Mouse (Mus musculus) midbrain, embryonic 11.5 days (tissue): Measurements from ENCODE around the gene Entpd7. TPM values are rescaled to one million over a fixed set of nuclear protein-coding genes. Genes with fewer than 3 reads are reported as not detected.

Experiments
- ATAC-seq: fragments of 200-750 bp; cut with Nextera tagmentation; 2 replicates; pipeline ENCODE4 v1.8.0; 2017; ENCODE audit warnings: moderate TSS enrichment, moderate library complexity; ENCODE audit not compliant: low FRiP score
- DNase-seq: peaks from one replicate; pipeline ENCODE4 v3.0.0; 2015; ENCODE audit warnings: low spot score; ENCODE audit errors: missing footprints
- H3K27ac ChIP-seq: fragments of 300-500 bp; sonication (generic); 2 replicates; pipeline ENCODE4 v1.5.1; 2014; ENCODE audit warnings: low read depth, low read length
- H3K27me3 ChIP-seq: fragments of 300-500 bp; sonication (generic); 2 replicates; pipeline ENCODE4 v1.6.1; 2014; ENCODE audit warnings: mild to moderate bottlenecking, low read length, moderate library complexity, mixed read lengths; ENCODE audit not compliant: control insufficient read depth, insufficient read depth
- H3K36me3 ChIP-seq: fragments of 300-500 bp; sonication (generic); 2 replicates; pipeline ENCODE4 v1.6.1; 2014; ENCODE audit warnings: mild to moderate bottlenecking, low read length, moderate library complexity, mixed read lengths; ENCODE audit not compliant: control insufficient read depth, insufficient read depth
- H3K4me1 ChIP-seq: fragments of 300-500 bp; sonication (generic); 2 replicates; pipeline ENCODE4 v1.6.1; 2014; ENCODE audit warnings: low read length; ENCODE audit not compliant: control insufficient read depth, insufficient read depth
- H3K4me2 ChIP-seq: fragments of 300-500 bp; sonication (generic); 2 replicates; pipeline ENCODE4 v1.6.1; 2014; ENCODE audit warnings: mild to moderate bottlenecking, moderate library complexity
- H3K4me3 ChIP-seq: fragments of 300-500 bp; sonication (generic); 2 replicates; pipeline ENCODE4 v1.5.1; 2014; ENCODE audit warnings: low read depth, low read length
- H3K9ac ChIP-seq: fragments of 300-500 bp; sonication (generic); 2 replicates; pipeline ENCODE4 v1.6.1; 2014; ENCODE audit warnings: low read length
- H3K9me3 ChIP-seq: fragments of 300-500 bp; sonication (generic); 2 replicates; pipeline ENCODE4 v1.6.1; 2016; ENCODE audit warnings: low read length; ENCODE audit not compliant: control insufficient read depth
- WGBS: fragments of 180-500 bp; shearing (Covaris S2); extraction: QIAGEN DNeasy Blood & Tissue Kit; methylation state at CpG from one replicate; pipeline ENCODE4 v1.1.7; 2014; 5-methylcytosine and 5-hydroxymethylcytosine counted together
- polyA plus RNA-seq: library from polyadenylated mRNA; unstranded; fragments of >200 nt; fragmentation: Nextera tagmentation; extraction: Ambion mirVana; gene quantifications from 2 replicates; pipeline ENCODE4 v1.2.1, GENCODE M21; 2014

Gene Entpd7
- polyA plus RNA-seq, result 12.2 and 12.7 TPM in 2 replicates

DNA sequence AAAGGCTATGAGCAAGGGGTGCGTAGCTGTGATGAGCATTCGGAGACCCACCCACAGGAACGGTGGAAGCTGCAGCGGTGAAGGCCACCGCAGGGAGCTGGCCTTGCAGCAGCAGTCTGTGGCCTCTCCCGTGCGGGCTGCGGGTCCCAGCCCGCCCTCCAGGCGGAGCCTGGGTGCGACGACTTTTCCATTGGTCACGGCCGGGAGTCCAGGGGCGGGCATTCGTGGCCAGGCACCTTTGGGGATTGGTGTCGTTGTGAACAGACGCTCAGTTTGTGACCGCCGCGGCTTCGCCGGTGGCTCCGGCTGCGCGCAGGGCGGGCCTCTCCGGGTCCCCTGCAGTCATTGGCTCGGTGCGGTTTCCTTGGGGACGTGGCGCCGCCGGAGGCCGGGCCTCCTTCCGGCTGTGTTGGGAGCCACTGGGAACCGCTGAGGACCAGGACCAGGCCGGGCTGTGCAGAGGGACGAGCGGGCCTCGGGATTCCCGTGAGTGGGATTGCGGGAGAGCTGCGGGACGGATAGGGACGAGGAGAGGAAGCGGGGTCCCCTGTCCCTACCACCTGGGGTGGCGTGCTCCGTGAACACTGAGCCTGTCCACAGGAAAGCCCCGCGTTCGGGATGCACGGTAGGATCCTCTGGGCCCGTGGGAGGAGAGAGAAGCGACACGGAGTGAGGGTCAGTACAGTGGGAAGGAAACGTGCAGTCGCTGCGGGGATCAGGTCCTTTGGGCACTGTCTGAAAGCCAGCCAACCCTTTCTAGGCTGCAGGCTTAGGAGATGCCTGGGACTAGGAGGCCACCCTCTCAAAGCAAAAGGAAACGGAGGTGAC, at the start of gene Entpd7:
Gene Entpd7 (plus strand): TSS at position 254 of the 828 bp plus-strand sequence.
- H3K36me3 ChIP-seq, result no peaks in the 10 kb centered on the region
- peak; percentile 99 for ATAC-seq
- peak within 1 kb of the TSS; percentile 67 for H3K9ac ChIP-seq
- H3K27me3 ChIP-seq, result no peaks in the 10 kb centered on the region
- WGBS, result under 1% methylated on average over 60 of the region's 60 CpGs
- H3K4me3 ChIP-seq, result peak within 1 kb of the TSS; percentile 52
- H3K27ac ChIP-seq, result peak within 1 kb of the TSS; percentile 48; the same call in 1 of the 2 replicates
- H3K9me3 ChIP-seq, result no peaks in the 10 kb centered on the region
- DNase-seq, result peak; percentile 99
- peaks cover 7% of the 10 kb centered on the region for H3K4me1 ChIP-seq
- H3K4me2 ChIP-seq, result peak within 1 kb of the TSS; percentile 69

DNA sequence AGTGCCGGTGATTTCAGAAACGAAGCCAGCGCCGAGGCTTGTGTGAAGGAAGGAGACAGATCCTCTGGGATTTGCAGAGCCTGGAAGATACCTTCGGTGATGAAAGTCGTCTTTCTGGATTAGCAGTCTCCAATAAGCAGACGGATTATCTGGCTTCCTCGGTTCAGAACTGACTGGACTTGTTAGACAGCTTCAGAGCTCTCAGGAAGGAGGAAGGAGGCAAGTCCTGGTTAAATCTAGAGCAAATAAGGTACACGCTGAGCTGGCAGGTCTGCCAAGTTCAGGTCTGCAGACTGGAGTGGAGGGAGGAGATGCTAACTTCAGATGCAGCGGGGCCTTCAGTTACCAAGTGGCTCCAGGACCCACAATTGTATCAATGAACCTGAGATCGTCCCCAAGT, 47.6 kb upstream of the Entpd7 start:
- no peaks in the 10 kb centered on the region for H3K36me3 ChIP-seq
- H3K9me3 ChIP-seq, result no peaks in the 10 kb centered on the region
- H3K9ac ChIP-seq, result no peak overlapping the region
- ATAC-seq, result no peak
- no peak overlapping the region for H3K4me2 ChIP-seq
- DNase-seq, result no peak
- H3K27me3 ChIP-seq, result no peaks in the 10 kb centered on the region
- H3K4me3 ChIP-seq, result no peak overlapping the region
- H3K4me1 ChIP-seq, result no peaks in the 10 kb centered on the region
- H3K27ac ChIP-seq, result no peak overlapping the region
- 69% methylated on average over 11 of the region's 11 CpGs for WGBS

DNA sequence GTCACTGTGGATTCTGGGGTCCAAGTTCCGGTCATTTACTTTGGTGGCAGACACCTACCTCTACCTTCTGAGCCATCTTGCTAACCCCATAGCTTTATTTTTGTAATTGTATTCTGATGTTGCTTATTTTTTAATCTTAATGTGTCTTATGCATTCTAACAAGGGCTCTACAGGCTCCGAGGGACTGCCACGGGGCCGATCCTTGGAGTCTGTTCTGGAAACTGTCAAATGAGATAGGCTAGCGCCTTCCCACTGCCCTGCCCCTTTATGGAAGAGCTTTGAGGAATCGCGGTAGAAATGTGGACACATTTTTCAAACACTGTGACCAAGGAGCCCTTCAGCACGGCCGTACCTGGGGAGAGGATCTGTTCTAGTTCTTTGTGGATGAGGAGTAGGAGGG, 46.6 kb upstream of the Entpd7 start:
- DNase-seq, result no peak
- H3K9me3 ChIP-seq, result no peaks in the 10 kb centered on the region
- no peak overlapping the region for H3K4me2 ChIP-seq
- no peaks in the 10 kb centered on the region for H3K4me1 ChIP-seq
- no peak for ATAC-seq
- no peak overlapping the region for H3K4me3 ChIP-seq
- WGBS, result 87% methylated on average over 9 of the region's 9 CpGs
- H3K27ac ChIP-seq, result no peak overlapping the region
- no peak overlapping the region for H3K9ac ChIP-seq
- no peaks in the 10 kb centered on the region for H3K36me3 ChIP-seq
- H3K27me3 ChIP-seq, result no peaks in the 10 kb centered on the region

- Histone ChIP-seq H3K36me3 (no peaks in the 10 kb centered on the region; the same call in 1 of the 2 replicates), H3K27ac (no peak overlapping the region), H3K9me3 (no peaks in the 10 kb centered on the region), H3K9ac (no peak overlapping the region), H3K27me3 (no peaks in the 10 kb centered on the region), H3K4me2 (no peak overlapping the region), H3K4me3 (no peak overlapping the region), H3K4me1 (no peaks in the 10 kb centered on the region)
- DNase-seq (no peak), ATAC-seq (no peak)
- WGBS, result 94% methylated on average over 9 of the region's 9 CpGs
Observed at GRCm38 (mm10) chr19:43645508-43645907, 44.0 kb upstream of the Entpd7 start.

DNA sequence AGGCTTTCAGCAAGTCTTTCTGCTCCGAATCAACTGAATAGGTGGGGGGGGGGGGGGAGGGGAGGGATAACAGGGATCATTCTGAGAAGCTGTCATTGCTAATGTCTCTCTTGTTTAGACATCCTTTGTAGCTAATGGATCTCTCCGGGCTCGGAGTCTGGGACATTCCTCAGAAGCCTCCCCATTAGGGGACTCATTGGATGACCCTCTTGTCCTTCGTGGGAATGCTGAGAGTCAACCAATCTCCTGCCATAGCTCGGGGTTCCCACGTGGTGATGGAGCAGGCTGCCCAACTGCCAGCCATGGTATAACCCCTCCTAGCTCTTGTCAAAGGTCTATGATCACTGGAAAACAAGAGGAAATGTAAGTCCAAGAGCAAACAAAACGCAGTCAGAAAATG, 42.6 kb upstream of the Entpd7 start:
- Histone ChIP-seq H3K36me3 (no peaks in the 10 kb centered on the region; the same call in 1 of the 2 replicates), H3K9me3 (no peaks in the 10 kb centered on the region), H3K4me1 (no peaks in the 10 kb centered on the region), H3K27me3 (no peaks in the 10 kb centered on the region), H3K4me3 (no peak overlapping the region), H3K9ac (no peak overlapping the region), H3K27ac (no peak overlapping the region), H3K4me2 (no peak overlapping the region)
- ATAC-seq, result no peak
- DNase-seq, result peak; percentile 69
- 65% methylated on average over 7 of the region's 7 CpGs for WGBS

DNA sequence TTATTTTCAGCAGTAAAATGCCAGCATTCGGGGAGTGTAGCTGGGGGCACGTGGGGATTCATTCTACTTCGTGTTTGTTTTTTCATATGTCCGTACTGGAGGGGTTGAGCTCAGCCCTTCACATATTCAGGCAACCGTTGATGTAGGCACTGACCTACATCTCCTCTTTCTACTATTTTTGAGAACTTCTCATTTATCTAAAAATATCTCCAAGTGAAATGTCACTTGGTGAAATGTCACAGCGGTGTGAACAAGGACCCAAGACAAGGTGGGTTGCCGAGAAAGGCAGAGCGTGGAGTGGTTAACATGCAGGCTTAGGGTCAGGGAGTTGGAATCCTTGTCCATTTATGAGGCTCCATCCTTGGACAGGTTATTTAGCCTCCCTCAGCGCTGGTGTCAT, 42.2 kb upstream of the Entpd7 start:
- Histone ChIP-seq H3K4me3 (no peak overlapping the region), H3K27me3 (no peaks in the 10 kb centered on the region), H3K36me3 (no peaks in the 10 kb centered on the region; the same call in 1 of the 2 replicates), H3K9ac (no peak overlapping the region), H3K4me1 (no peaks in the 10 kb centered on the region), H3K4me2 (no peak overlapping the region), H3K9me3 (no peaks in the 10 kb centered on the region), H3K27ac (no peak overlapping the region)
- 86% methylated on average over 9 of the region's 9 CpGs for WGBS
- ATAC-seq (no peak), DNase-seq (peak; percentile 60)

GRCm38 (mm10) chr19:43648343-43648742, 41.1 kb upstream of the Entpd7 start:
- Histone ChIP-seq H3K27me3 (no peaks in the 10 kb centered on the region), H3K9ac (no peak overlapping the region), H3K27ac (no peak overlapping the region), H3K9me3 (no peaks in the 10 kb centered on the region), H3K4me3 (no peak overlapping the region), H3K4me1 (no peaks in the 10 kb centered on the region), H3K4me2 (no peak overlapping the region), H3K36me3 (no peaks in the 10 kb centered on the region; the same call in 1 of the 2 replicates)
- 89% methylated on average over 4 of the region's 4 CpGs for WGBS
- DNase-seq, result no peak
- ATAC-seq, result no peak

- Histone ChIP-seq H3K9me3 (no peaks in the 10 kb centered on the region), H3K9ac (no peak overlapping the region), H3K27ac (no peak overlapping the region), H3K36me3 (no peaks in the 10 kb centered on the region; the same call in 1 of the 2 replicates), H3K27me3 (no peaks in the 10 kb centered on the region), H3K4me1 (no peaks in the 10 kb centered on the region), H3K4me3 (no peak overlapping the region), H3K4me2 (no peak overlapping the region)
- ATAC-seq, result no peak
- WGBS, result 64% methylated on average over 8 of the region's 8 CpGs
- DNase-seq, result peak; percentile 31
Observed at GRCm38 (mm10) chr19:43651241-43651785, 38.2 kb upstream of the Entpd7 start.

DNA sequence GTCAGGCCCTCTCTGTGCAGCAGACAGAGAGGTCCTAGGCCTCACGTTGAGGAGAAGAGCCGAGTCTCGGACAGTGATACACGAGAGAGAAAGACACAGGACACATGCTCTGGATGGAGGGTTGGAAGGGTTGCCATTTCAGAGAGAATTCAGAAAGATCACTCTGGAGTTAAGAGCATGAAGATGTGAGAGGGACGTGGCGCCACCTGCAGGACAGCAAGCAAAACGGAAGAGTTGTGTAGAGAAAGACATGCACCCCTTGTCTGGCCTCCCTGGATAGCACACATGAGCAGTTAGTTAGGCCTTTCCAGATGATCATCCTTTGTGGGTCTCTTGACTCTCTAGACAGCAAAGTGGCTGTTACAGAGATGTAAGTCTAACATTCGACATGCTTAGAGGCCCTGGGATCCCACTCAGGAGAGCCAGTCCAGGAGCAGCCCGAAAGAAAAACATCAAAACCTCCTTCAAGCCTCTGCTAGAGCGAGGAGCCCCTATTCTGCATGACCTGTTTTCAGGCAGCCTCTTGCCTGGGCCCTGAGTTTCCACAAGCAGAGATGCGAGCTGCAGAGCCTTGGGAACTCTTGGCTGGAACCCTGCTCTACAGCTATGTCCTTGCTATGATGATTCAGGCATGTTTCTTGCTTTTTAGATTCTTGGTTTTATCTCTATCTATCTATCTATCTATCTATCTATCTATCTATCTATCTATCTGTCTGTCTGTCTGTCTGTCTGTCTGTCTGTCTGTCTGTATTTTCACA, 33.6 kb upstream of the Entpd7 start:
- 41% methylated on average over 11 of the region's 11 CpGs for WGBS
- DNase-seq, result peak; percentile 92
- Histone ChIP-seq H3K36me3 (no peaks in the 10 kb centered on the region), H3K4me2 (no peak overlapping the region), H3K27me3 (no peaks in the 10 kb centered on the region), H3K27ac (no peak overlapping the region), H3K4me1 (no peaks in the 10 kb centered on the region), H3K9ac (no peak overlapping the region), H3K4me3 (no peak overlapping the region), H3K9me3 (no peaks in the 10 kb centered on the region)
- ATAC-seq, result no peak
